In genomic region chr9:59615797-59616196, GRCm38 (mm10) we compare ENCODE assay signal across 24 mouse cellular contexts. TPM values are rescaled to one million over a fixed set of nuclear protein-coding genes. Genes with fewer than 3 reads are reported as not detected.
DNase-seq lines count a peak whose midpoint lies in the region; TF ChIP-seq lines count a peak whose summit lies in the region.
"Had no signal": no experiment of that assay in that cellular context is flagged by ENCODE, and none has a peak within 500 bp of the region (broad histone marks: within the 10 kb centered on the region; RNA-seq: fewer than 3 reads in every experiment).

No protein-coding gene starts in this region.

- in situ Hi-C loops in ES-E14 (cut with MboI; ENCODE audit: low sequenced_read_pairs in 2 of 2, unreplicated experiment in 2 of 2) = no loop called here

- H3K9ac ChIP-seq in ES-E14 (ENCODE audit: insufficient read depth, low read depth, low read length, poor library complexity, severe bottlenecking) = no peak overlapping the region
- H3K9ac ChIP-seq: forebrain, postnatal 0 days had no signal

- WGBS in embryonic facial prominence, embryonic 10.5 days = 86% methylated on average over 2 of the region's 2 CpGs

- H3K9me3 ChIP-seq in ES-E14 (ENCODE audit: control insufficient read depth, insufficient read depth, low read depth, low read length) = no peaks in the 10 kb centered on the region
- no peaks in the 10 kb centered on the region for H3K9me3 ChIP-seq in embryonic facial prominence, embryonic 10.5 days
- H3K9me3 ChIP-seq: embryonic facial prominence, embryonic 12.5 days; embryonic facial prominence, embryonic 15.5 days; heart, embryonic 12.5 days; heart, embryonic 15.5 days; hindbrain, embryonic 10.5 days; hindbrain, embryonic 13.5 days had no signal

- no peaks in the 10 kb centered on the region for H3K27me3 ChIP-seq in embryonic facial prominence, embryonic 10.5 days (replicated peaks; ENCODE audit: low read depth, poor library complexity, severe bottlenecking)
- H3K27me3 ChIP-seq: embryonic facial prominence, embryonic 12.5 days; embryonic facial prominence, embryonic 15.5 days; heart, embryonic 12.5 days; heart, embryonic 15.5 days; hindbrain, embryonic 13.5 days had no signal

- no peak overlapping the region for H3K4me3 ChIP-seq in layer of hippocampus, adult 2 months
- no peak overlapping the region for H3K4me3 ChIP-seq in ES-E14 (ENCODE audit: insufficient read depth in 1 of 2, low read depth in 1 of 2, low read length in 2 of 2, poor library complexity in 1 of 2, severe bottlenecking in 1 of 2)
- 0 out of 2 replicates have a peak overlapping the region, but pooled peaks have one; percentile 87 for H3K4me3 ChIP-seq in embryonic facial prominence, embryonic 10.5 days

- no peak overlapping the region for H3K27ac ChIP-seq in layer of hippocampus, adult 2 months
- no peak overlapping the region for H3K27ac ChIP-seq in ES-E14 (ENCODE audit: insufficient read depth, low read depth, low read length, poor library complexity, severe bottlenecking)
- no peak overlapping the region for H3K27ac ChIP-seq in embryonic facial prominence, embryonic 10.5 days (replicated peaks)
- H3K27ac ChIP-seq: embryonic facial prominence, embryonic 12.5 days had no signal

- peak; percentile 33 for TF ChIP-seq CTCF in layer of hippocampus, adult 2 months (conservative IDR thresholded peaks at IDR 0.05)

- no peak for DNase-seq in layer of hippocampus, adult 2 months (ENCODE audit: low spot score in 2 of 2)
- DNase-seq in layer of hippocampus, adult 18-20 months (ENCODE audit: low spot score in 2 of 2) = no peak
- DNase-seq in ES-E14 (ENCODE audit: low read depth, low spot score) = no peak
- DNase-seq in embryonic facial prominence, embryonic 10.5 days (ENCODE audit: low spot score) = no peak
- DNase-seq in kidney, adult 11 months = no peak
- no peak for DNase-seq in yolk sac, embryonic 10.5 days (ENCODE audit: low spot score)
- DNase-seq: adrenal gland, adult 2 months; adrenal gland, postnatal 14 days; cerebellum, adult 11-12 months; cerebellum, adult 8-10 months; cerebellum, postnatal 10 days; forebrain, postnatal 0 days; gastrocnemius, postnatal 25 days; heart, adult 18-20 months; heart, postnatal 10 days; heart, postnatal 36 days had no signal

- H3K36me3 ChIP-seq in ES-E14 (ENCODE audit: control insufficient read depth, insufficient read depth, low read length, poor library complexity, severe bottlenecking) = no peaks in the 10 kb centered on the region
- H3K36me3 ChIP-seq in embryonic facial prominence, embryonic 10.5 days (replicated peaks) = no peaks in the 10 kb centered on the region
- H3K36me3 ChIP-seq: embryonic facial prominence, embryonic 12.5 days; embryonic facial prominence, embryonic 15.5 days; heart, embryonic 12.5 days; heart, embryonic 15.5 days; hindbrain, embryonic 10.5 days; hindbrain, embryonic 13.5 days had no signal

- H3K4me1 ChIP-seq in ES-E14 (ENCODE audit: control insufficient read depth in 2 of 2, insufficient read depth in 2 of 2, low read length in 2 of 2, poor library complexity in 1 of 2) = peaks cover 9 to 12% of the 10 kb centered on the region in 2 experiments
- peaks cover 22% of the 10 kb centered on the region for H3K4me1 ChIP-seq in embryonic facial prominence, embryonic 10.5 days

TF ChIP-seq in ES-E14, 5 proteins besides CTCF, POLR2A, EP300 and RAD21:
- TF ChIP-seq CHD2 (IDR thresholded peaks at IDR 0.05; ENCODE audit: low read depth, low read length) (no peak), ZNF384 (IDR thresholded peaks at IDR 0.05; ENCODE audit: low read depth, low read length) (peak; percentile 43; the same call in 1 of the 2 replicates)

RNA-seq across cellular contexts. Expression of gene Parp6, which starts 1.3 kb away (rescaled TPM):
- 100 to 1,000 TPM; 129 to 132 TPM for total RNA-seq in layer of hippocampus, adult 2 months (2021)
- 100 to 1,000 TPM; 115 to 120 TPM for total RNA-seq in layer of hippocampus, adult 18-20 months (2021)
- total RNA-seq in ES-E14 (2012; rRNA removed) = 7.9 and 9.4 TPM in 2 replicates
- 37.7 and 40.8 TPM in 2 replicates for polyA plus RNA-seq in embryonic facial prominence, embryonic 10.5 days (2016; fragmentation: Nextera tagmentation; extraction: Ambion mirVana)

RNA-seq across cellular contexts. Expression of gene Celf6, which starts 38.1 kb away (rescaled TPM):
- 10 to 100 TPM; 25.2 to 30.4 TPM for total RNA-seq in layer of hippocampus, adult 2 months (2021)
- total RNA-seq in layer of hippocampus, adult 18-20 months (2021) = 10 to 100 TPM; 29.7 to 33.2 TPM
- total RNA-seq in ES-E14 (2012; rRNA removed) = 0.13 and 0.32 TPM in 2 replicates
- 1.3 TPM in 2 replicates for polyA plus RNA-seq in embryonic facial prominence, embryonic 10.5 days (2016; fragmentation: Nextera tagmentation; extraction: Ambion mirVana)
- total RNA-seq: gastrocnemius, adult 8-10 months; gastrocnemius, postnatal 25 days; heart, adult 18-20 months; heart, postnatal 10 days; heart, postnatal 36 days had no signal
- polyA plus RNA-seq: heart, embryonic 12.5 days; inflammation-experienced regulatory T-cells, adult 6 months had no signal

RNA-seq across cellular contexts. Expression of gene Pkm, which starts 40.4 kb away (rescaled TPM):
- total RNA-seq in layer of hippocampus, adult 2 months (2021) = 1,000 to 10,000 TPM; 1,301 to 1,421 TPM
- total RNA-seq in layer of hippocampus, adult 18-20 months (2021) = 1,000 to 10,000 TPM; 1,476 to 1,478 TPM
- total RNA-seq in ES-E14 (2012; rRNA removed) = 2,243 and 2,388 TPM in 2 replicates
- polyA plus RNA-seq in embryonic facial prominence, embryonic 10.5 days (2016; fragmentation: Nextera tagmentation; extraction: Ambion mirVana) = 2,716 and 3,081 TPM in 2 replicates

Comparison
In these comparisons a context has a peak if more than half of its experiments do, and no peak if none do; other contexts are left out.
1. RNA of gene Parp6, which starts 1.3 kb away (total RNA-seq): 129 to 132 TPM in layer of hippocampus, adult 2 months and 115 to 120 TPM in layer of hippocampus, adult 18-20 months; 7.9 to 9.4 TPM in ES-E14; every median in the first group is over 10 times any median in the second.
2. RNA of gene Celf6, which starts 38.1 kb away (total RNA-seq): 29.7 to 33.2 TPM in layer of hippocampus, adult 18-20 months and 25.2 to 30.4 TPM in layer of hippocampus, adult 2 months; 0.13 to 0.32 TPM in ES-E14; every median in the first group is over 10 times any median in the second.